Mouse (Mus musculus): ENCODE data around the gene Cyp26c1.

GRCm38 (mm10) chr19:37647994-37648393 lies 37.4 kb upstream of the Cyp26c1 start:
- TF ChIP-seq CTCF (IDR thresholded peaks at IDR 0.05; ENCODE audit: control insufficient read depth, insufficient read depth, insufficient replicate concordance, low read depth, low read length), result no peak
- no peak for TF ChIP-seq POLR2A (IDR thresholded peaks at IDR 0.05; ENCODE audit: control insufficient read depth, low read depth, low read length)

Data from testis, adult 2 months (tissue).